Mouse (Mus musculus): ENCODE results near the gene Serpinh1.

Serpinh1 gene

DNA sequence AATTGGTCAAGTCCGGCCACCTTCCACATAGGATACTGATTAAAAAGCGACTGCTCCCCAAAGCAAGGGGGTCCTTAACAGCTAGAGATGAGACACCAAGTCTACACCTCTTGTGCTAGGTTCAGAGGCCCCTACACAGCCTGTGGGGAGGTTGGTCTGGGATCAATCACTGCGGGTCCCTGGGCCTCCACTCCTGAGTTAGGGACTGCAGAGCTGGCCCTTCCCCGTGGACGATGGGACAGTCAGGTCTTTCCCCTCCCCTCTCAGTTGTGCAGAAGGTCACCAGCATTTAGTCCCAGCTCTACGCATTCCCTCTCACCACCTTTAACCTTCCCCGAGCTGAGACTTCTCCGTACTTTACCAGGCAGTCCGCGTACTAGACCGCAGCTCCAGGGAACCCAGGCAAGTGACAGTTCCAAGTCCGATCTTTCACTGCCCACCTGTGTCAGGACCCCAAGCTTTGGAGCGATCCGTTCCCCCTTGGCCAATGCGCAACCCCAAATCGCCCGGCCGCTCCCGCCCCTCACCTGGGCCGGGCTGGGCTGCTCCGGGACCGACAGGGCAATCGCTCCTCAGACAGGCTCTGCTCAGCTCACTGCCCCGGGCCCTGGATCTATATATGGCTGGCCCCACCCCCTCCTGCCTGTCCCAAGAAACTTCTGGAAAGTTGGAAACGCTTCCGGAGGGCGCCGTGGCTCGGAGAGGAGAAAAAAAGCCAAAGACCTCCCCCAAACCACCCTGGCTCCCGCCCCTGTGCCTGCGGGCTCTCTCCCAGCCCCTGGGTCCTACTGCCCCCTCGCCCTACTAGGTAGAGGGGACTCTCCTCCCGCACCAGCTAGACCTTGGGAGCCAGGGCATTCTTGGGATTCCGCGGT, at the start of gene Serpinh1:
Gene Serpinh1 (minus strand): TSS at position 714 of the 875 bp plus-strand sequence.
- DNase-seq: peak; percentile 100

GRCm38 (mm10) chr7:99402477-99402876, 49.4 kb upstream of the Serpinh1 start:
- DNase-seq: no peak

DNA sequence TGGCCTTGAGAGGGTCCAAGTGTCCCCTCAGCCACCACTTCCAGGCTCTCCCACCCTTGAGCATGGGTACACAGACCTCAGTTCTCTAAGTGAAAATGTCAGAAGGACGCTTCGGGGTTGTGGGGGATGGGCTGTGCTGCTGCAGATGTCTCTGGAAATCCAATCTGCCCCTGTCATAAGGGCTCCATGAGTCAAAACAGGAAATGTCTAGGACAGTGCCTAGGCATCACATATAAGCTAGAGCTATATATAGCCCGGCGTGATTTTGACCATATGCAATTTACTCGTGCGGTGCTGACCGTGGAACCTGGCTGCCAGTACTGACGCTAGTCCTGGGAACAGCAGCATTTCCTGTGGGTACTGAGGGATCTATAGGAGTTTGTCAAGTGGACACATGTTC, 48.3 kb upstream of the Serpinh1 start:
- no peak for DNase-seq

GRCm38 (mm10) chr7:99396994-99397659, 44.1 kb upstream of the Serpinh1 start:
- peak; percentile 95 for DNase-seq

DNA sequence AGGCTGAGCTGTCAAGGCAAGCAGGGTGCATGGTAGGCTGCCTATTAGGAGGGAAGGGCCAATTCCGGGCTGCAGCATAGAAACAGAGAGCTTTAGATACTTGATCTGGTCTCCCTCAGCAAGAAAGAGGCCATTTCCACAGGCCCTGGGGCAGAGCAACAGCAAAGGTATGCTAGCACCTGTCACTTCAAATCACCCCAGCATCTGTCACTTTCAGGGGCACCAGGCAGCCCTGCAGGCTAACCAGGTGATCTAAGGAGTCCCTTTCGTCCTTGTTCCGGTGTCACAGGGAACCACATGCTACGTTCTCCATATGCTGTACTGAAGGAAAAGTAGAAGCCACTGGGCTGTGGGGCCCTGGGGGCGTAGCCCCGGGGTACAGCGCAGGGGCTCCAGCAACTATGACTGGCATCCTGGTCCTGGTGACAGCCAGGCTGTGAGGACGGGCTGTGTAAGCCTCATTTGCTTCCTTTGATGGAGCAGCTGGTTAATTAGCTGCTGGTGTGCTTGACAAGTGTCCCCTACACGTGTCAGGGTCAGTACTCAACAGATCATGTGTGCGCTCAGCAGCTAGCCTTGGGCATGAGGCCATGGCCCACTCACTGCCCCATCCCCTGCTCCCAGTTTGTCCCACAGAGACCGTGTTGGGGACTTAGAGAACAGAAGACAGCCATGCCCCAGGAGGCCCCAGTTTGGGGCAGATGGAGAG, 43.0 kb upstream of the Serpinh1 start:
- no peak for DNase-seq

DNA sequence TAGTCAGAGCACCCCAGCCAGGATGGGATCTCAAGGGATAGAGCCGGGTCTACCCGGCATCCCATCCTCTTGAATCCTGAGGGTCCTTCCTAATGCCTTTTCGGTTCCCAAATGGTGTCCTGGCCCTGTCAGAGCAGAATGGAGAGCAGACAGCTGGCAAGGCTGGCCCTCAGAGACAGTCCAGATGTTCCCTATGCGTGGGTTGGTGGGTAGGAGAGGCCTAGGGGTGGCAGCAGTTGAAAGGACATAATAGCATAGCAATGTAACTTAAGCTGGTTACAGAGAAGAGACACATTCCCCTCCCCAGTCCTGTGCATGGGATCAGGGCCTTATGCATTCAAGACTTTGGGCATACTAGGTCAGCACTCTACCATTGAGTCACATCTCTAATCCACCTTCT, 42.3 kb upstream of the Serpinh1 start:
- no peak for DNase-seq

DNA sequence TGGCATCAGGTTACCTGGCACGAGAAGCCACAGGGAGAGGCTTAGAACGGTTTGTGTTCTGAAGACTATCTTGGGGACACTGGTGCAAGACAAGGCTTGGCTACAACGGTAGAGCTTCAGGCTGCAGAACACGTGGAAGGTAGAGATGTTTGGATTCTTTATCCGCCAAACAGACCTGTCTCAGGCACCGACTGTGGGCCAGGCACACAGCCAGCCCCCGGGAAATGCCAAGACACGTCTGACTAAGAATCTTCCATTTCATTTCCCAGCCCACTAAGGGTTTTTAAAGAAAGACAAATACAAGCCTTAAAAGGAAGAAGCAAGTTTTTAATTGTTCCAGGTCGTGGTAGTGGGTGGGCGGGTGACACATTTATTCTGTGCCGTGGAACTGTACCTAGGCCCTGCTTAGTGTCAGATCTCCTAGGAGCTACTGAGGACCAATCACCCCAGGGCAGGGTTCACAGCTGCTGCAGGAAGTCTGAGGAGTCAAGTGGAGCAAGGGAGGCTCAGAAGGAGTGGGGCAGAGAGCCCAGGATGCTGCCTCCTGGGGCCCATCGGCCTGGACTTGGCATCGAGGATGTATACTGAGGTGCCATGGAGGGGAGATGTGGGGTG, 40.8 kb upstream of the Serpinh1 start:
- DNase-seq: no peak

- DNase-seq: no peak
Observed at GRCm38 (mm10) chr7:99392696-99393095, 39.7 kb upstream of the Serpinh1 start.

GRCm38 (mm10) chr7:99390559-99390958, 37.5 kb upstream of the Serpinh1 start:
- DNase-seq: no peak

DNA sequence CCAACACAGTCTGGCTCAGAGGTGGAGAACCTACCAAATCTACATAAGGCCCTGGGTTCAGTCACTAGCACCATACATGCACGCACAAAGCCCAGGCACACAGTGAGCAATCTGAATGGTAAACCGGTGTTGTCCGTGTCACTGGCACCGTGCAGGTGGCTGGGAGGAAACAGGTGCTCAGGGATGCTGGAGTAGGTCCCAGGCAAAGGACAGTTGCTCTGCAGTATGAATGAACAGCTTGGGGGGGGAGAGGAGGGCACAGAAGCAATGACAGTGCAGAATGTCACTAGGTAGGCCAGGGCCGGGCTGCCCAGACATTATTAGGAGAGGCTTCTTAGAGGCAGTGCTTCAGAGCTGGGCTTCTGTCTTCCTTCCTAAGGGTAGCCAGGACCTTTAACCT, 34.3 kb upstream of the Serpinh1 start:
- no peak for DNase-seq

- DNase-seq: no peak
Observed at GRCm38 (mm10) chr7:99386811-99387210, 33.8 kb upstream of the Serpinh1 start.

DNA sequence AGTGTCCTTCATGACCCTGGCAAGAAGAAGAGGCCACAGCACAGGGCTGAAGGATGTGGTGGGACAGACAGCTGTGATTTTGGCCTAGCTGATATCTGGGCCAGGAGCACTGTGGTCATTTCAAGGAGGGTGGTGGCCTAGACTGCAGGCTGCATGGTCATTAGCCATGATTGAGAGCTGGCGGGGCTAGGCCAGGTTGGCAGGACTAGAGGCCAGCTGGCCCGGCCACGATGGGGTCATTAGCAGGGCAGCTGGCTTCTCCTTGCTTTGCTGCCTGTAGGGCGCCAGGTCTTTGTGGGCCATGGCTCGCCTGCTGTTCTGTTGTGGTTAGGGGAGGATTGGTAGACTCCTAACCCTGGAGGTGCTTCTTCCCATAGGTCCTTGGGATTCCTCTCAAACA, 33.0 kb upstream of the Serpinh1 start:
- peak; percentile 97 for DNase-seq

DNA sequence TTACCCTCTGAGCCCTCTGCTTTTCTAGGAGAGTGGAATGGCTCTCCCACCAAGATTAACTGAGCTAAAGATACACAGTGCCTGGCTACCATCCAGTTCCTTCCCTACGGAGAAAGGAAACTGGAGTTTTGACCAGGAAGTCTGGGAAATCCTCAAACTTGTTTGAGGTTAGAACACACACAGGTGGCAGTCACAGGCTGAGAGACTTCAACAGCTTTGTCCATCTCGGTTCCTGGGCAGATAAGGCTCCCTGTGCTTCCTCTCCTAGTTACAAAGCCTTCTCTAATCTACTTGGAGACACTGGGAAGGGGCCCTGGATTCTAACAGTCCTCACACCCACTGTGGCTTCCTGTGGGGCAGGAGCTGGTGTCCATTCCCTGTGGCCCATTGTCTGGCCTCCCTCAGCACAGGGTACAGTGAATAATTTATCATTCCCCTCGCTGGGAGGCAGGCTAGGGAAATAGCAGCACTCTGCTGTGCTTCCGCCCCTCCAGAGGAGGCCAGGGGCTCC, 31.1 kb upstream of the Serpinh1 start:
- peak; percentile 97 for DNase-seq

GRCm38 (mm10) chr7:99383246-99383645, 30.2 kb upstream of the Serpinh1 start:
- no peak for DNase-seq

DNA sequence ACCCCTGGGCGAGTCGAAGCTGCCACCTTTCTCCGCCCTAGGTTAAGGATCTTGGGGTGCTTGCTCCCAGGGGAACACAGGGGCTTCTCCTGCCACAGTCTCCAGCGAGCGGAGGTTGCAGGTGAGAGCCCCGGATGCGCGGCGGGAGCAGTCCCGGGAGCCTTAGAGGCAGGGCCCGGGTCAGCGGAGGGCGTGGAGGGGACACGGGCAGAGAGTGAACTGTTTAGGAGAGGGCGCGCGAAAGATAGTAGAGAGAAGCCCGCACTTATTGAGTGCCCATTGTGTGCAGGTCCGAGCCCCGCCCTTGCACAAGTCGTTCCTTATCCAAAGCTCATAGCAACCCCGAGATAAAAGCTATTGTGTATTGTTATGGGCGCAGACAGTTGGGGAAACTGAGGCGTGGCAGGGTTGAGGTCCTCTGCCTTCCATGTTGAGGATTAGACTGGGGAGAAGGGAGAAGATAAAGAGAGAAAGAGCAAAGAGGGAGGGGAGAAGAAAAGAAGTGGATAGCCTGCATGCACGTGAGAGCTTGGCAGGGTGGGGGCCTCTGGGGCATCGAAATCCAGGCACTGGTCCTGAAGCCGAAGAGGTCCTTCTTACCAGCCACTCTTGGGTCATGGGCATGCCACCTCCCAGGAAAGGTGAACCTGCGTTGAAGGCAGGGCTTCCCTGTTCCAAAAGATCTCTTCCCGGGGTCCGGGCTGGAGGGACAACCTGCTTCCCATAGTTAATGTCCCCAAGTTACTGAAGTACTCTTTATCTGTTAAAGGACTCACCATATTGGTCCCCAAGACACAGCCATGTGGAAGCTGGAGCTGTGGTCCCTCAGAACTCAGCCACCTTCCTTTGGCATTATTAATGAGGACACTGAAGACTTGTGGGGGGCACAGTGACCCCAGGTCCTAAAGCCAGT, 29.3 kb upstream of the Serpinh1 start:
- peak; percentile 96 for DNase-seq

GRCm38 (mm10) chr7:99381214-99382087, 28.4 kb upstream of the Serpinh1 start, which contains the start of gene Gdpd5:
Gene Gdpd5, plus strand, starts transcription at chr7:99381414.
- peak; percentile 100 for DNase-seq

GRCm38 (mm10) chr7:99380491-99381213, 27.6 kb upstream of the Serpinh1 start:
- DNase-seq: peak; percentile 93

GRCm38 (mm10) chr7:99378870-99379269, 25.8 kb upstream of the Serpinh1 start:
- DNase-seq: no peak

GRCm38 (mm10) chr7:99375455-99375854, 22.4 kb upstream of the Serpinh1 start:
- DNase-seq: peak; percentile 84

- peak; percentile 73 for DNase-seq
Observed at GRCm38 (mm10) chr7:99374325-99374724, 21.3 kb upstream of the Serpinh1 start.
